Mouse (Mus musculus) MEL (cell line): ENCODE data around the gene Brat1.

Experiments
- MAFK ChIP-seq: IDR thresholded peaks from 2 replicates; pipeline ENCODE4 v1.6.1; 2011; ENCODE audit warnings: low read depth, mild to moderate bottlenecking, low read length, improper control_type of control experiment, borderline replicate concordance
- SMC3 ChIP-seq: IDR thresholded peaks from 2 replicates; pipeline ENCODE4 v1.6.1; 2011; ENCODE audit warnings: low read depth, low read length, improper control_type of control experiment
- UBTF ChIP-seq: IDR thresholded peaks from 2 replicates; pipeline ENCODE4 v1.6.1; 2012; ENCODE audit warnings: low read depth, mild to moderate bottlenecking, inconsistent platforms, low read length, improper control_type of control experiment, moderate library complexity, borderline replicate concordance; ENCODE audit not compliant: insufficient read depth

DNA sequence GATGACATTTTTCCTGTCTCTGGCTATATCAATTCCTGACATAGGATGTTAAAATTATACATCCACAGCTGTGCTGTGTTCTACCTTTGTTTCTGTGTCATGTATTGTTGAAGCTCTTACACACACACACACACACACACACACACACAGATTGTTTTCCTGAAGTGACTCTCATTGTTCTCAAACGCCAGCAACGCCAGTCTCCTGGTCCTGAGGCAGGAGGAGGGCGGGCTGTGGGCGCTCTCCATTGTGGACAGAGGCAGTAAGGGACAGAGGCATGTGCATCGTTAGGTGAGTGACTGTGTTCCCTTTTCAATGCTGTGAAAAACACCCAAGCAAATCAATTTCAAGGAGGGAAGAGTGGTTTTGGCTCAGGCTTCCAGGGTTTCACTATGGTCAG, 48.4 kb downstream of the Brat1 start:
- TF ChIP-seq MAFK: no peak
- no peak for TF ChIP-seq UBTF
- TF ChIP-seq SMC3: no peak
